Mouse (Mus musculus) heart, adult 8-10 months (tissue): ENCODE data around the gene Spta1. TPM values are rescaled to one million over a fixed set of nuclear protein-coding genes. Genes with fewer than 3 reads are reported as not detected.
A peak's percentile ranks its signal among the peaks of the same experiment; 100 is the strongest.

Source experiments
- DNase-seq: peaks from one replicate; pipeline ENCODE4 v3.0.0; 2022; ENCODE audit warnings: low spot score
- total RNA-seq, 4 experiments: library from RNA; stranded (reverse); gene quantifications; 2 replicates each; pipeline ENCODE4 v1.2.4; 2022

Gene Spta1
- total RNA-seq = 10 to 100 TPM in 1 of 4 experiments, 1 to 10 TPM in 3; 8.1 to 10.7 (median 8.8) TPM

- peak; percentile 51 for DNase-seq
Observed at GRCm38 (mm10) chr1:174172605-174173004, at the start of gene Spta1. Gene Spta1 (plus strand): TSS chr1:174172776.

GRCm38 (mm10) chr1:174131217-174131616 lies 41.4 kb upstream of the Spta1 start, which contains the start of gene Olfr424:
Gene Olfr424 (plus strand): TSS chr1:174131517.
- DNase-seq = no peak

- DNase-seq = no peak
Observed at GRCm38 (mm10) chr1:174131999-174132398, 40.6 kb upstream of the Spta1 start.

GRCm38 (mm10) chr1:174141384-174141783 lies 31.2 kb upstream of the Spta1 start:
- DNase-seq = no peak

- DNase-seq = peak; percentile 8
Observed at GRCm38 (mm10) chr1:174146696-174147095, 25.9 kb upstream of the Spta1 start.

GRCm38 (mm10) chr1:174149289-174149688 lies 23.3 kb upstream of the Spta1 start:
- DNase-seq = no peak

- no peak for DNase-seq
Observed at GRCm38 (mm10) chr1:174155333-174155732, 17.2 kb upstream of the Spta1 start, which contains the start of gene Olfr420. Gene Olfr420 (plus strand): TSS chr1:174155633.

GRCm38 (mm10) chr1:174157622-174158021 lies 15.0 kb upstream of the Spta1 start:
- no peak for DNase-seq

- DNase-seq = no peak
Observed at GRCm38 (mm10) chr1:174158512-174158911, 14.1 kb upstream of the Spta1 start.

- no peak for DNase-seq
Observed at GRCm38 (mm10) chr1:174159095-174159494, 13.5 kb upstream of the Spta1 start.

- no peak for DNase-seq
Observed at GRCm38 (mm10) chr1:174169024-174169423, 3.6 kb upstream of the Spta1 start.

GRCm38 (mm10) chr1:174170706-174171501 lies 1.7 kb upstream of the Spta1 start:
- no peak for DNase-seq

GRCm38 (mm10) chr1:174171537-174171936 lies 1.0 kb upstream of the Spta1 start:
- peak; percentile 31 for DNase-seq

- DNase-seq = no peak
Observed at GRCm38 (mm10) chr1:174204699-174205098, 32.1 kb downstream of the Spta1 start.

- no peak for DNase-seq
Observed at GRCm38 (mm10) chr1:174212286-174212685, 39.7 kb downstream of the Spta1 start.

GRCm38 (mm10) chr1:174215270-174216038 lies 42.9 kb downstream of the Spta1 start:
- no peak for DNase-seq

- no peak for DNase-seq
Observed at GRCm38 (mm10) chr1:174216528-174217204, 44.1 kb downstream of the Spta1 start.

GRCm38 (mm10) chr1:174239916-174240315 lies 67.3 kb downstream of the Spta1 start:
- peak; percentile 12 for DNase-seq

GRCm38 (mm10) chr1:174244621-174245020 lies 72.0 kb downstream of the Spta1 start:
- no peak for DNase-seq

GRCm38 (mm10) chr1:174246080-174246479 lies 73.5 kb downstream of the Spta1 start:
- no peak for DNase-seq

- DNase-seq = no peak
Observed at GRCm38 (mm10) chr1:174247170-174247569, 74.6 kb downstream of the Spta1 start.

- no peak for DNase-seq
Observed at GRCm38 (mm10) chr1:174250376-174250775, 77.8 kb downstream of the Spta1 start.
